Mouse (Mus musculus) liver, embryonic 13.5 days (tissue): Measurements from ENCODE around the gene Fgfr2. TPM values are rescaled to one million over a fixed set of nuclear protein-coding genes. Genes with fewer than 3 reads are reported as not detected.
A peak's percentile ranks its signal among the peaks of the same experiment; 100 is the strongest.
"Not testable (repeated sequence)": the region's sequence is repeated elsewhere in the genome, so short reads cannot be mapped to it uniquely, and the experiment has no call there.

Experiments
- ATAC-seq: fragments of 200-750 bp; cut with Nextera tagmentation; 2 replicates; pipeline ENCODE4 v1.8.0; 2017; ENCODE audit warnings: low read depth, mild to moderate bottlenecking, moderate number of reproducible peaks, moderate library complexity
- DNase-seq: peaks from one replicate; pipeline ENCODE4 v3.0.0; 2022
- H3K27ac ChIP-seq: fragments of 300-500 bp; sonication (generic); 2 replicates; pipeline ENCODE4 v1.5.1; 2015; ENCODE audit warnings: moderate library complexity, mild to moderate bottlenecking, inconsistent platforms
- H3K27me3 ChIP-seq: fragments of 300-500 bp; sonication (generic); 2 replicates; pipeline ENCODE4 v1.6.1; 2015; ENCODE audit warnings: mild to moderate bottlenecking, inconsistent platforms
- H3K36me3 ChIP-seq: fragments of 300-500 bp; sonication (generic); 2 replicates; pipeline ENCODE4 v1.6.1; 2015; ENCODE audit warnings: mild to moderate bottlenecking, inconsistent platforms
- H3K4me1 ChIP-seq: fragments of 300-500 bp; sonication (generic); replicated peaks from 2 replicates; pipeline ENCODE4 v1.6.1; 2015; ENCODE audit warnings: inconsistent platforms
- H3K4me2 ChIP-seq: fragments of 300-500 bp; sonication (generic); 2 replicates; pipeline ENCODE4 v1.6.1; 2015; ENCODE audit warnings: inconsistent platforms, mild to moderate bottlenecking, moderate library complexity
- H3K4me3 ChIP-seq: fragments of 300-500 bp; sonication (generic); replicated peaks from 2 replicates; pipeline ENCODE4 v1.5.1; 2015; ENCODE audit warnings: mild to moderate bottlenecking, inconsistent platforms
- H3K9ac ChIP-seq: fragments of 300-500 bp; sonication (generic); 2 replicates; pipeline ENCODE4 v1.6.1; 2015; ENCODE audit warnings: mild to moderate bottlenecking, inconsistent platforms
- H3K9me3 ChIP-seq: fragments of 300-500 bp; sonication (generic); replicated peaks from 2 replicates; pipeline ENCODE4 v1.6.1; 2016; ENCODE audit warnings: inconsistent platforms
- WGBS: fragments of 180-500 bp; shearing (Covaris S2); methylation state at CpG from one replicate; pipeline ENCODE4 v1.1.7; 2015; ENCODE audit not compliant: insufficient replicate concordance; 5-methylcytosine and 5-hydroxymethylcytosine counted together
- polyA plus RNA-seq: library from polyadenylated mRNA; unstranded; fragments of >200 nt; fragmentation: Nextera tagmentation; extraction: Ambion mirVana; gene quantifications from 2 replicates; pipeline ENCODE4 v1.2.1, GENCODE M21; 2015

Fgfr2 gene
- polyA plus RNA-seq, 1 experiment from 2014 or later: 8.9 TPM

- Histone ChIP-seq H3K36me3 (peaks cover 13% of the 10 kb centered on the region), H3K4me3 (no peak overlapping the region), H3K9ac (no peak overlapping the region), H3K27me3 (no peaks in the 10 kb centered on the region), H3K9me3 (no peaks in the 10 kb centered on the region), H3K4me2 (no peak overlapping the region), H3K27ac (no peak overlapping the region), H3K4me1 (peaks cover 22% of the 10 kb centered on the region)
- WGBS: 72% methylated on average over 5 of the region's 5 CpGs
- ATAC-seq: no peak
- DNase-seq: no peak
Measured at GRCm38 (mm10) chr7:131427331-131427730, 1695.8 kb downstream of the Fgfr2 start.

GRCm38 (mm10) chr7:131424912-131425311 lies 1698.2 kb downstream of the Fgfr2 start:
- H3K27ac ChIP-seq: peak overlapping the region; percentile 71
- H3K9ac ChIP-seq: no peak overlapping the region
- H3K9me3 ChIP-seq: no peaks in the 10 kb centered on the region
- no peak overlapping the region for H3K4me3 ChIP-seq
- H3K36me3 ChIP-seq: peaks cover 3% of the 10 kb centered on the region; the same call in 1 of the 2 replicates
- WGBS: 15% methylated on average over 2 of the region's 2 CpGs
- peak; percentile 67 for DNase-seq
- peak overlapping the region; percentile 52 for H3K4me2 ChIP-seq
- no peaks in the 10 kb centered on the region for H3K27me3 ChIP-seq
- ATAC-seq: peak; percentile 100
- peaks cover 22% of the 10 kb centered on the region for H3K4me1 ChIP-seq

- H3K4me2 ChIP-seq: no peak overlapping the region
- ATAC-seq: no peak
- no peaks in the 10 kb centered on the region for H3K9me3 ChIP-seq
- no peak for DNase-seq
- H3K9ac ChIP-seq: no peak overlapping the region
- no peak overlapping the region for H3K4me3 ChIP-seq
- H3K27ac ChIP-seq: no peak overlapping the region
- no peaks in the 10 kb centered on the region for H3K27me3 ChIP-seq
- no peaks in the 10 kb centered on the region for H3K36me3 ChIP-seq
- no peaks in the 10 kb centered on the region for H3K4me1 ChIP-seq
Measured at GRCm38 (mm10) chr7:131417605-131418004, 1705.5 kb downstream of the Fgfr2 start.

DNA sequence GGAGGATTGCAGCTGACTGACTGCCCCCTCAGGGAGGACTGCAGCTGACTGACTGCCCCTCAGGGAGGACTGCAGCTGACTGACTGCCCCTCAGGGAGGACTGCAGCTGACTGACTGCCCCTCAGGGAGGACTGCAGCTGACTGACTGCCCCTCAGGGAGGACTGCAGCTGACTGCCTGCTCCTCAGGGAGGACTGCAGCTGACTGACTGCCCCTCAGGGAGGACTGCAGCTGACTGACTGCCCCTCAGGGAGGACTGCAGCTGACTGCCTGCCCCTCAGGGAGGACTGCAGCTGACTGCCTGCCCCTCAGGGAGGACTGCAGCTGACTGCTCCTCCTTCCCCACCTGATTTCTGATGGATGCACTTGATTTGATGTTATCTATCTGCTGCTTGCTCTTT lies 1706.4 kb downstream of the Fgfr2 start:
- not testable (repeated sequence) for H3K4me3 ChIP-seq, ATAC-seq, H3K4me2 ChIP-seq, H3K27me3 ChIP-seq, H3K4me1 ChIP-seq, DNase-seq, H3K27ac ChIP-seq, H3K36me3 ChIP-seq, H3K9ac ChIP-seq, H3K9me3 ChIP-seq

DNA sequence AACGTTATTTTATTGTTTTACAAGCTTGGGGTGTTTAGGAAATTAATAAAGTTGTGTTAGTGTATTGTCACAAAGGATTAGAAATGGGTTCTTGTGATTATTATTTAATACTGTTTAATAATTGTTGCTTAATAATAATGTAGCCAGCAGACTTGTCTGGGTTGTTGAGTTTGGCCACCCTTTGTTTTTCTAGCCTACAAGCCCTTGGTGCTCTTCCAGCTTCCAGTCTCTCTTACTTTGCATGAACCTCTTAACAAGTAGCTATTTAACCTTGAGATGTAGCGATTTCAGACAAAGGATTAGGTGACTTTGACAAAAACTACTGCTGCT lies 1711.2 kb downstream of the Fgfr2 start:
- peaks cover 2% of the 10 kb centered on the region; the same call in 1 of the 2 replicates for H3K36me3 ChIP-seq
- no peak overlapping the region for H3K27ac ChIP-seq
- no peak overlapping the region for H3K4me2 ChIP-seq
- no peaks in the 10 kb centered on the region for H3K27me3 ChIP-seq
- no peak overlapping the region for H3K4me3 ChIP-seq
- WGBS: 50% methylated on average over 2 of the region's 2 CpGs
- H3K4me1 ChIP-seq: peaks cover 27% of the 10 kb centered on the region
- ATAC-seq (no peak), DNase-seq (no peak)
- H3K9ac ChIP-seq: no peak overlapping the region
- no peaks in the 10 kb centered on the region for H3K9me3 ChIP-seq

DNA sequence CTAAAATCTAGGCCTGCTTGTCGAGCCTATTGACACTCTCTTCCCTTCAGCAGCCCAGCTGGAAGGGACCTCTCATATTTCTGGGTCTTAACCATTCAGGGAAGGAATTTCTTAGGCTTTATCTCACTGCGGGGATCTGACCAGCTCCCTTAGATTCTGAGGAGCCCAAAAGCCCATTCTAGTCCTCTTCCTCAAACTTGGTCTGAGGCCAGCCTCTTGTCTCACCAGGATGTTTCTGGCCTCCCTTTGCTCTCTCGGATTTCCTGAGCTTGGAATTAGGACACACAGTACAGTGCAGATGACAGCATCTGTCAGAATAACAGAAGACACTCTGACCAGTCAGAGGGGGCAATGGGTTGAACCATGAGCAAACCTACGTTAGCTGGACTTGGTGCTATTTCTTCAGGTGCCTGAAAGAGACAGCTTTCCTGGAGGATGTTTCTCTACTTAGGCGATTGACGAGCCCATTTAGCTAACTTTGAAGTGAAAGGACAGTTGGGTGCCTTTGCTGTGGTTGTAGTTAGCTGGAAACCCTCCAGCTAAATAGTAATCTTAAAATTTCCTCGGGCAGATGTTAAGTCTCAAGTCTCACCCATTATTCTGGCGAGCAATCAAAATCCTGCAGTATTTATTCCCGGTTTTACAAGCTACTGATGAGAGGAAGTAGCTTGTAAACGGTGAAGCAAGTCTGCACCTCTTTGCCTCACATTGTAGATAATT lies 1711.8 kb downstream of the Fgfr2 start:
- ATAC-seq (no peak), DNase-seq (no peak)
- Histone ChIP-seq H3K4me3 (peak overlapping the region; percentile 99), H3K27me3 (no peaks in the 10 kb centered on the region), H3K4me1 (peaks cover 27% of the 10 kb centered on the region), H3K9me3 (no peaks in the 10 kb centered on the region), H3K9ac (peak overlapping the region; percentile 83), H3K4me2 (peak overlapping the region; percentile 95), H3K36me3 (peaks cover 3% of the 10 kb centered on the region; the same call in 1 of the 2 replicates), H3K27ac (0 out of 2 replicates have a peak overlapping the region, but pooled peaks have one; percentile 3)
- 45% methylated on average over 10 of the region's 10 CpGs for WGBS

GRCm38 (mm10) chr7:131410416-131411058 lies 1712.6 kb downstream of the Fgfr2 start, which contains the start of the genes Ikzf5 and Acadsb:
Ikzf5 (minus strand) TSS chr7:131410521.
Acadsb (plus strand) TSS chr7:131410601.
- Histone ChIP-seq H3K27ac (peak within 1 kb of the TSS; percentile 86), H3K4me3 (peak within 1 kb of the TSS; percentile 99), H3K9ac (peak within 1 kb of the TSS; percentile 98), H3K4me2 (peak within 1 kb of the TSS; percentile 95), H3K27me3 (no peaks in the 10 kb centered on the region), H3K9me3 (no peaks in the 10 kb centered on the region), H3K36me3 (peaks cover 3% of the 10 kb centered on the region; the same call in 1 of the 2 replicates), H3K4me1 (peaks cover 27% of the 10 kb centered on the region)
- DNase-seq: peak; percentile 99
- peak; percentile 98 for ATAC-seq
- WGBS: under 1% methylated on average over 42 of the region's 42 CpGs

DNA sequence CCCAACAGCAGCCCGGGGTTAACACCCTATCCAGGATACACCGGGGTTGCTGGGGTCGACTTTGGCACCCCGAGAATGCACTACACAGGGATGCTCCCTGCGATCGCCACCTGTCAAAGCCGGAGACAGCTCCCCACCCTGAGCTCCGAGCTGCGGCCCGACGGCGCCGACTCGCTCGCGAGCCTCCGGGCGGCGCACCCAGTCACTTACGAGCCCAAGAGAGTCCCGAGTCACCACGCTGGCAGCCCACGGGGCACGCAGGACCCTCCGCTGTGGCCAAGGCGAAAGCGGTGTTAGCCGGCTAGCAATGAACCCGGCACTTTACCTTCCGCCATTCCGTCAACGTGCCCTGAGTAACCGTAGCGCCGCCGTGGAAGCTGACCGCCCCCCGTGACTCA lies 1713.2 kb downstream of the Fgfr2 start:
- Histone ChIP-seq H3K4me1 (peaks cover 27% of the 10 kb centered on the region), H3K36me3 (peaks cover 3% of the 10 kb centered on the region; the same call in 1 of the 2 replicates), H3K27ac (peak overlapping the region; percentile 86), H3K9ac (peak overlapping the region; percentile 98), H3K4me3 (peak overlapping the region; percentile 99), H3K4me2 (peak overlapping the region; percentile 95), H3K27me3 (no peaks in the 10 kb centered on the region), H3K9me3 (no peaks in the 10 kb centered on the region)
- DNase-seq (no peak), ATAC-seq (peak; percentile 70)
- WGBS: under 1% methylated on average over 38 of the region's 38 CpGs

DNA sequence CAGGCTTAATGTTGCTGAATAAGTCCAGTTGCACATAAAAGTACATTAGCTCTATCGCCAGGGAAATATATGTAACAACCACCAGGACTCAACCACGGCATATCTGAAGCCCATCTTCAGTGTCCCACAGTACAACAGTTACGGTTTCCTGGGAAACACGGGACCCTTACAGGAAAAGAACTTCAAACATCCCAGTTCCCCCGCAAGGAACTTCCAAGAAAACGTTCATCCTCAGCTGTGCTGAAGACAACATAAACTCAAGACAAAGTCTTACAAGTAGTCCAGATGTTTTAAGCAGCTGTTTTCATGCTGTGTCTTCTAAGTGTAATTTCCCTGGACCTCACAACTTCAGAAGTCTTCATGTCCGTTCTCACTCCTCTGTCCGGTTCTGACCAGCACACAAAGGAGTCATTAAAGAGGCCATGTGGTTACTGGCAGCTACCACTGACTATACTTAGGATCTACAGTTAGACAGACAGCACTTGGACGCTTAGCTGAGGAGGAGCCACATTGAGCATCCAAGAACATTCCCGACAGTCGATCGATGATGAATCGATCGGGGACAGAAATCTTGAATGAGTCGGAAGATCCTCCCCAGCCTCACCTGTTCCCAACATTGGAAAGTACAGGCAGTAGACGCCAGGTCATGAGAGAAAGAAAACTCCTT lies 1713.7 kb downstream of the Fgfr2 start:
- Histone ChIP-seq H3K9me3 (no peaks in the 10 kb centered on the region), H3K4me2 (peak overlapping the region; percentile 95), H3K27me3 (no peaks in the 10 kb centered on the region), H3K36me3 (peaks cover 3% of the 10 kb centered on the region; the same call in 1 of the 2 replicates), H3K4me1 (peaks cover 32% of the 10 kb centered on the region), H3K9ac (peak overlapping the region; percentile 98), H3K4me3 (peak overlapping the region; percentile 99), H3K27ac (peak overlapping the region; percentile 86)
- DNase-seq: no peak
- 6% methylated on average over 16 of the region's 16 CpGs for WGBS
- no peak for ATAC-seq

GRCm38 (mm10) chr7:131391761-131392160 lies 1731.4 kb downstream of the Fgfr2 start:
- H3K9me3 ChIP-seq: not testable (repeated sequence)
- peaks cover 53% of the 10 kb centered on the region for H3K36me3 ChIP-seq

DNA sequence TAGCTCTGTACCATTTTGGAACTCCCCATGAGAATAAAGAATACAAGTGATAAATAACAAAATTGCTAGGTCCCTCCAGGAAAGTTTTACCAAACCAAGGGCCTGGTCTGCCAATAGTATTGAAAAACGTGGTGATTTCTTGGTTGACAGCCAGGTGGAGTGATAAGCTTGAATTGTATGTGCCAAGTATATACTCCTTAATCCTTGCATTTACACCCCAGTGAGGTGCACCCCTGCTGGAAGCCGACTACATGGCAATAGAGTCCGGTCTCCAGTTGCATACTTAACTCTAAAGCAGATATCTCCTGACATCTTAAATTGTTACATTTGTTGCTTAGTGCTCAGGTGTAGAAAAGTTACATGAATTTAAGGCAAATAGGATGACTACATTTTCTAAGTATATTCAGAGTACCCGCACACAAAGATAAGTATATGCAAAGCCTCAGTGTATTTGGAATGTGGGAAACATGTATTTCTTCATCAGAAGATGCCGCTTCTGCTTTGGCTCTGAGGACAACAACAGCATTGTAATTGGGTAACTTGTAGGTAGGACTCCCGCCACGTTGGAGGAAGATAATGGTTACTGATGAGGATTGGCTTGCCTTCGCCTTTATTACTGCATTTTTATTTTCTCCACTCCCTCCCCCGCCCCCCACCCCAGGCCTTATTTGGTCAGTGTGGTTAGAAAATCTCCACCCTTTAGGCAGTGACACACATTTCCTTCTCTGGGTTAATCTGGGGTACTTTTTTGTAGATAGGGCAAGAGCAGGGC lies 1751.1 kb downstream of the Fgfr2 start:
- H3K27me3 ChIP-seq: 0 out of 2 replicates have a peak, but pooled peaks cover 3% of the 10 kb centered on the region
- peak overlapping the region; percentile 88 for H3K4me2 ChIP-seq
- peaks cover 6% of the 10 kb centered on the region for H3K36me3 ChIP-seq
- WGBS: 34% methylated on average over 9 of the region's 9 CpGs
- H3K4me1 ChIP-seq: peaks cover 24% of the 10 kb centered on the region
- ATAC-seq (no peak), DNase-seq (peak; percentile 15)
- H3K27ac ChIP-seq: peak overlapping the region; percentile 94
- peak overlapping the region; percentile 89 for H3K9ac ChIP-seq
- no peaks in the 10 kb centered on the region for H3K9me3 ChIP-seq
- peak overlapping the region; percentile 79 for H3K4me3 ChIP-seq

More at GRCm38 (mm10) chr7:131391761-131392160, 1731.4 kb downstream of the Fgfr2 start:
- WGBS: 92% methylated on average over 7 of the region's 7 CpGs
- H3K4me3 ChIP-seq, H3K27ac ChIP-seq, H3K4me1 ChIP-seq, H3K27me3 ChIP-seq, H3K9ac ChIP-seq, DNase-seq, ATAC-seq, H3K4me2 ChIP-seq: not testable (repeated sequence)
